Mouse (Mus musculus): ENCODE measurements at regions not wholly inside any gene's neighbourhood (a gene's known extent, or its start where the extent isn't known, plus 50 kb on each side); places are given as distances from the start of the nearest gene placed in this dataset.
"Not testable (repeated sequence)": the region's sequence is repeated elsewhere in the genome, so short reads cannot be mapped to it uniquely, and the experiment has no call there.

- DNase-seq, result no peak
Measured at GRCm38 (mm10) chr4:45642604-45643003, 110.3 kb upstream of the Shb start.

GRCm38 (mm10) chr4:45641272-45641671 lies 109.0 kb upstream of the Shb start:
- DNase-seq, result no peak

DNA sequence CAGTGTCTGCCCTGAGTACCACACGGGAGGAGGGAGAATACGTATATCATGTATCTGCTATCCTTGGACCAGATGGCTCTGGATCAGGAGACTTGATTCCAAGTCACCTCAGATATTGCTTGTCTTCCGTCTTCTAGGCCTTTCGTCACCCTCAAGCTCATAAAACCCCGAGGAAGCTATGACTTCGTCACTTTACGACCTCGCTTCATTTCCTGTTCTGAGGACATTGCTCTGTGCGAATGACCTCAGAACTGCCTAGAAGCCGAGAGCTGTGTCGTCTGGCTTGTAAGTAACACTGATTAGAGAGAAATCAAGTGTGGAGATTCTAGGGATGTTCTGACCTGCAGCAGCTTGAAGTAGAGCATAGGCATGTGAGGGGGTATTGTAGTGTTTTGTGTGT lies 108.4 kb upstream of the Shb start:
- no peak for DNase-seq

GRCm38 (mm10) chr4:45639397-45640034 lies 107.2 kb upstream of the Shb start:
- DNase-seq, result no peak

DNA sequence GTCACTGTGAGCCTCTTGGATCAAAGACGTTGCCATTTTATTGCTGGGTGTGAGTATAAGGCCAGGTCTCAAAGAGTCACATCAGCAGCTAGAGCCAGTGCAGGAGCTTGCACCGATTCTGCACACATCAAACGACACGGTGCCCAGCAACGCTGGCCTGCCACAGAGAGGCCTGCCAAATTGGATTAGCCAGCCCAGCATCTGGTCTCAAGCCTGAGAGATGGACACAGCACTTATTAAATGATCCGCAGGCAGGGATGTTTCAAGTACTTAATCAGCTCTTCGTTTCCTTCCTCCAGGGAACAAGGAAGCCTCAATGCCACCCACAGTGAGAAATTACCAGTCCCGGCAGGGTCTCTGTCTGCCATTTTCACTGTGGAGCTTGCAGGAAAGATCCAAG lies 106.1 kb upstream of the Shb start:
- no peak for DNase-seq

GRCm38 (mm10) chr4:45631276-45632045 lies 99.2 kb upstream of the Shb start:
- no peak for DNase-seq

- DNase-seq, result peak; percentile 21
Measured at GRCm38 (mm10) chr4:45625633-45626032, 93.4 kb upstream of the Shb start.

DNA sequence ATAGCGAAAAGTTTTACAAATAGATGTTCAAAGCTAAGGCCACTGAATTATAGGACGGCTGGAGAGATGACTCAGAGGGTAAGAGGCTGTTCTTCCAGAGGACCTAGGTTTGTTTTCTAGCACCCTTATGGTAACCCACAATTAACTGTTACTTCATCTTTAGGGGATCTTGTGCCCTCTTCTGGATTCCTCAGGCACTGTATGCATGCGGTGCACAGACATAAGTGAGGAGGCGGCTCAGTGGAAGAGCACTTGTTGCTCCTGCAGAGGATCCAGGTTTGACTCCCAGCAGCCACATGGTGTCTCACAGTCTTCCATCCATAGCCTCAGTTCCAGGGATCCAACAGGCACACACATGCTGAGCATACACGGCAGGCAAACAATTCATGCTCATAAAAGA lies 89.7 kb upstream of the Shb start:
- no peak for DNase-seq

DNA sequence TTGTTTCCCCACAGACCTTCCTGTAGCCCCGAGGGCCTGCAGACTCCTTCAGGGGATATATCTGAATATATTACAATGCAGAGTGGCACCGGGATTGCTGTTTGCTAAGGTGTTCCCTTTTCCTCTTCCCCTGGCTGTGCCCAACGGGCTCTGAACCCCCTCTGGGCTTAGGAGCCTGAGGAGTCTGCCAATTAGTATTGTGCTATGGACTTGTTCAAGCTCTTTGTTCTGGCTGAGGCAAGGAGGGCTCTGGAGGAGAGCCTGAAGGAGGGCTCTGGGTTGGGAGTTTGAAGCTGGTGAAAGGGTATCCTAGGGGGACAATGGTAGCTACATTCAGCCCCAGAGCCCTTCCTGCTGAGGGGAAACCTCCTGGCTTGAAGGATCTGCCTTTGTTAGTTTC lies 84.9 kb upstream of the Shb start:
- DNase-seq, result no peak

GRCm38 (mm10) chr4:45613498-45613897 lies 81.2 kb upstream of the Shb start:
- not testable (repeated sequence) for DNase-seq

- DNase-seq, result no peak
Measured at GRCm38 (mm10) chr4:45612132-45612531, 79.9 kb upstream of the Shb start.

GRCm38 (mm10) chr4:45610937-45611336 lies 78.7 kb upstream of the Shb start:
- DNase-seq, result no peak

- DNase-seq, result no peak
Measured at GRCm38 (mm10) chr4:45606578-45606977, 74.3 kb upstream of the Shb start.

GRCm38 (mm10) chr4:45605681-45606080 lies 73.4 kb upstream of the Shb start:
- no peak for DNase-seq

DNA sequence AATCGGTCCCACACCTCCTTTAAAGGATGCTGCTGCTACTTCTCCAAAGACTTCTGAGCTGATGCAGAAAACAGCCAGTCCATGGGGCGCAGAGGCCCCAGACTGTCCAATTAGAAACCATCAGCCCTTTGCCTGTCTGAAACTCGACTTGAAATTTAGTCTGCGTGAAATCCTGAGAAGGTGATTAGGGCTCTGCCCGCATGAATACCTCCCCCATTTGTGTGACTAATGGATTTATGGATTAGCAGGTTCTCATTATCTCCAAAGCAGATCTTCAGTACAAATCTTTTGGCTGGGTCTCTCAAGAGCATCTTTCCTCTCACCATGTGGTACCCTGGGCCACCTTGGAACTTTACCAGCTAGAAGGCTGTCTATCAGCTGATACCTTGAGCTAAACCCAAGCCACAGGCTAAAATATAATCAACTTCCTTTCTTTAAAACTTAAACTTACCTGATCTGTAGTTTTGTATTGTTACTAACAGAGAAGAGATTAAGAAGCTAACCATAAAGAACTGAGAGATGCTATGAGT lies 72.1 kb upstream of the Shb start:
- no peak for DNase-seq

DNA sequence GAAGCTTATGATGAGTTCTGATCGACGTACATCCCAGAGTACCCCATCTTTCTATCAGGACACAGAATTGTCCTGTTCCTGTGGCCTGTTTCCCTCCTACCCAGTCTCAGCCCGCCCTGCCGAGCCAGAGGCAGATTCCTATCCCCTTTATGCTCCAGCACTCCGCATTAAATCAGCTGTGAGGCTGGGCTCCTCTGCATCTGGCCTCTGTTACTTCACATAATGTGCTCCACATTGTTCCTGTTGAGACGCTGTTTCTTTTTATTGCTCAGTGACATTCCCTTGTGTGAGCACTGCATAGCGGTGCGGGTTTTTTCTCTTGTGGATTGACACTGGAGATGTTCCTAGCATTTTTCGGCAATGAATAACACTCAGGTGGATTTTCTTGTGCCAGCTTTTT lies 68.2 kb upstream of the Shb start:
- DNase-seq, result no peak

DNA sequence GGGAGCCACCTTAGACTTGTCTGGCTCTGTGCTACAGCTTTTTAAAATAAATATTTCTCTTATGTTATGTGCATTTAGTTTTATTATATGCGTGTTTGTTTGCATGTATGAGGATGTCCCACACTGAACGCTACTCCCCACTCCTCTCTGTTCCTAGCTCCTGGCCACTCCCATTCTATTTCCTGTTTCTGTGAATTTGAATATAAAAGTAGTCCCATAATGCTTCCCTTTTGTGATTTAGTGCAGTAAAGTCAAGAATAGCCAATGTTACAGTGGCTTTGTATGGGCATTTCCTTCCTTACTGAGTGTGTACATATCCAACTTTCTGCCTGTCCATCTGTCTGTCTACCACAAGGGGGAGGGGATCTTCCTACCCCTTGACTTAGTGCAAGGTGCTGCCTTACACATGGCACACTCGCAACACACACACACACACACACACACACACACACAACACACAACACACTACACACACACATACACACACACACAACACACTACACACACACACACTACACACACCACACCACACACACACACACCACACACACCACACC lies 61.2 kb upstream of the Shb start:
- no peak for DNase-seq

DNA sequence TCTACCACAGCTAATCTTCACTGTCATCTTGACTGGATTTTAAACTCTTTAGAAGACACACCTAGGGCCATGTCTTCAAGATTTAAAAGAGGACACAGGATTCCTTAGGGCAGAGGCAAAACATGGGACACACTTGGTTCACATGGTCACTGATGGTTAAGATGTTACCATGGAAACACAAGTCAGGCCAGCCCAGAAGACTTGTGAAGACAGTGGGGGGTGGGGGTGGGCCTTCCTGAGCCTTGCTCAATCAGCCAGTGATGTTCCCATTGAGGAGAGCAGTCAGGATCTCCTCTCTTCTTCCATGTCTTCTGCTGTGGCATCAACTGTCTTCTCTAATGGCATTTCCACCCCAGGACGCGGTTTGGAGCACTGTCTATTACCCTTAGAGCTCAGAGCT lies 60.5 kb upstream of the Shb start:
- no peak for DNase-seq

GRCm38 (mm10) chr4:45591405-45592315 lies 59.4 kb upstream of the Shb start:
- no peak for DNase-seq

- no peak for DNase-seq
Measured at GRCm38 (mm10) chr4:45590836-45591235, 58.6 kb upstream of the Shb start.

GRCm38 (mm10) chr4:45588322-45588721 lies 56.1 kb upstream of the Shb start:
- DNase-seq, result no peak

DNA sequence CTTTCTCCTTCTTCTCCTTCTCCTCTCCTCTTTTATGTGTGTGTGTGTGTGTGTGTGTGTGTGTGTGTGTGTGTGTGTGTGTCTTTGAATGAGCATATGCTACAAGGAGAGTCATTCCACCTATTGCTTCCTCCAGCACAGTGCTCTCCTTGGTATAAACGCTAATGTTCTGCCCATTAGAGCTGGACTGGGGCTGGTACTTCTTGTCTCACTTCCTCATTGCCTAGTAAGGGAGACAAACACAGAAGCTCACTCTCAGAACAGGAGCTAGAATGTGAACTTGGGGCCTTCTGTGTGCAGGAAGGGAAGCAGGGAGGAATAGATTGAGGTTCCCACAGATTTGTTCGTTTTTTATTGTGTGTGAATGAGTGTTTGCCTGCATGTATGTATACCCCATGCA lies 54.9 kb upstream of the Shb start:
- DNase-seq, result no peak

- DNase-seq, result no peak
Measured at GRCm38 (mm10) chr4:45586310-45586709, 54.0 kb upstream of the Shb start.
